Mouse (Mus musculus) R1 (cell line): ENCODE measurements at regions not wholly inside any gene's neighbourhood (a gene's known extent, or its start where the extent isn't known, plus 50 kb on each side); places are given as distances from the start of the nearest gene placed in this dataset.
A peak's percentile ranks its signal among the peaks of the same experiment; 100 is the strongest.

ENCODE experiments used
- DNase-seq: peaks from one replicate; pipeline ENCODE4 v3.0.0-alpha.2; 2018; ENCODE audit warnings: low read depth, low spot score

- no peak for DNase-seq
Observed at GRCm38 (mm10) chr5:47185868-47186267, 797.1 kb upstream of the Slit2 start.

DNA sequence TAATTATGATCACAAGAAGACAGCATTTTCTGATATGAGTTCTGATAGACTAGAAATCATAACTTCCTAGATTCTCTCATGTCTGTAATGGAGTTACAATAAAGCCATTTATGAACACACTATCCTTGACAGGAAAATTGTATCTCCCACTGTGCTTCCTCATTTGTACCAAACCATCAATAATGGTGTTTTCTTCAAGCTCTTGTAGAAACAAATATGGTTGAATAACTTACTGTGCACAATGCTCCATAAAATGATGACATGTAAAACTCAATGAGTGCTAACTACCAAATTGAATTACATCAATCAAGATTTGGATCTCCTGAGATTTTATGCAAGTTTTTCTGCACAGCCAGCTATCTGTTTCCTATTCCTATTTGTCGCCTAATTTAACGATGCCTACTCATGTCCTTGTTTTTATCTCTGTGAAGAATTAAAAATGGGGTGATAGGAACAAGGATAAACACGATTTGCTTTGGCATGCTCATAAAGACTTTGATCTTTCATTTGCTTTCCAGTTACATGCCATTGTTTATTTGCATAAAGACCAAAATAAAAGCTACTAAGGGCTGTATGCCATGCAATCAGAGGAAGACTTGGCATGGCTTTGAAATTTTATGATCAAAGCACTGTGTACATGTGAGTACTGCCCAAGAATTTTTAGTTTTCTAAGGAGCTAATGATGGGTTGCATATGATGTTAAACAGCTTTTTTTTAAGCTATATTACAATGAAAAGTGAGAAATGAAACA, 780.6 kb upstream of the Slit2 start:
- DNase-seq, result no peak

- no peak for DNase-seq
Observed at GRCm38 (mm10) chr5:47202915-47203296, 780.0 kb upstream of the Slit2 start.

- no peak for DNase-seq
Observed at GRCm38 (mm10) chr5:47210542-47210941, 772.4 kb upstream of the Slit2 start.

GRCm38 (mm10) chr5:47215421-47215820, 767.5 kb upstream of the Slit2 start:
- no peak for DNase-seq

DNA sequence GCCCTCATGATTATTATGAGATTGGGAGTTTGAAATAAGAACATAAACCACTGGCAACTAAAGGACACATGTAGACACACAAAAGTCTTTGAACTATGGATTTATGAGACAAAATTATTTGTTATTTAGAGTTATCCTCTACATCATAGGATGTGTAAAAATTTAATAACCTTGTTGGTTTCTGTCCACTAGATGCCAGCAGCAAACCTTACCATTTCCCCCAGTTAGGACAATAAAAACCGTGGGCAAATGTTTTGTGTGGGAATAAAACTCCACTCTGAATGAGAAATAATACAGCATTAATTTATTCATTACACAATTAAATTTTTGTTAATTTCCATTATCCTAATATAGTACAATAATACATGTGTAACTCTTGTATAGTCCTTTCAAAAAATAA, 757.7 kb upstream of the Slit2 start:
- DNase-seq, result no peak

DNA sequence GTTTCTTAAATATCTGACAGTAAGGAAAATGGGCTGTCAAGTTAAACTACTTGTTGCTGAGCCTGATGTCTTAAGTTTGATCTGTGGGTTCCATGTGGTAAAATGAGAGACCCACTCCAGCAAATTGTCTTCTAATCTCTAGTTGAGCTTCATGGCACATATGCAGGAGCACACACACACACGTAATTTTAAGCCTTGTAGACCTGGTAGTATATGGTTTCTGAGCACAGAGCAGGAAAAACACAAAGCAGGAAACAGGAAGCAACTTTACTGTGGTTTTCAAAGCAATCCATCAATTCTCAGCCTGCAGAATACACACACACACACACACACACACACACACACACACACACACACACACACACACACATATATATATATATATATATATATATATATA, 746.8 kb upstream of the Slit2 start:
- DNase-seq, result no peak

DNA sequence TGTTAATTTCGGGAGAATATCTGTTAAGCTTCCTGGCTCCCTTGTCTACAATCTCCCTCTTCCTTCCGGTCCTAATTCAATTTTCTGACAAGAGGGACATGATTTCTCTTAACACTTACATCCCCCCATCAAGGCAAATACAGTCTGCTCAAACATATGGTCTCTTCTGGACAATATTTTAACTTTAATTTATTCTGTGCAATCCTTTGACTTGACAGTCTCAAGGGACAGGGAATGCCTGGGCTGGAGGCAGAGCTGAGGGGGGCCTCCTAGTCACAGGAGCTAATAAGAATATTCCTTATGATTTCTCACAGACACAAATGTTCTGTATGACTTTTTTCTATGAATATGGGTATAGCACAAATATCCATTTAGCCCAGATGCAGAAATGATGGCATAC, 742.9 kb upstream of the Slit2 start:
- DNase-seq, result no peak

DNA sequence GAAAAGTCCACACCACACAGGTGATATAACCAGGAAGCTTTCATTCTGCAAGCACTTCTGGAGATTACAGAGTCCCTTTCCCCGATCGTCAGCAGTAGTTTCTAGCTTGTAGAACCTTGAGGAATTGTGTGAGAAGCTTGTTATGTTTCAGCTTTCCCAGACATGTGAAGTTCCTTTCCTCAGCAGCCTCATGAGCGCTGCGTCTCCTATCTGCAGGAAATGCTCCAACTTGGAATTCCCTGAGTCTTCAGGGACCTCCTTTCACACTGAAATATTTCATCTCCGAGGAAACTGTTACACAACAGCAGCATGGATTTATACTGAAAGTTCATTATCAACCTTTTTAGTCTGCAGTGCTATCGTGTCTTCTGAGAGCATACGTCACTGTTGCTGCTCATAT, 742.4 kb upstream of the Slit2 start:
- no peak for DNase-seq

DNA sequence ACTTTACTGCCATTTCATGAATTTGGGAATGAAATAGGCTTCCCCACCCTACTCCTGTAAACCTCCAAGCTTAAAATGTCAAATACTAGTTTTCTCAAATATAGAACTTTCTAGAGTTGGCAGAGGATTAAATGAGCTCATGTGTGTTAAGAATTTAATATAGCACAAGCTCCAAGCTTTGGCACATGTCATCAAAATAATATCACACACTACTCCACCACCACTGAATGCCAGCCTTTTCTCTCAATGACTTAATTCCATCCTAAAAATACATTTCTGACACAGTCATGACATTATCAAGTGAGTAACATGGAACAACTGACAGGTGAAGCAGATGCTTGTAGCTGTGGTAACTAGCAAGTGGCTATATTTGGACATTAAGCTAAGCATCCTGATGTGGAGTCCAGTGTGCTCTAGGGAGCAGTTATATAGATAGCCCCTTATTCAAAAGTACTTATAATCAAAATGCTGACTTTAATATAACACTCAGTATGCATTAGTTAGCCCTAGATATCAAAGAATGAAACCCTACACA, 728.0 kb upstream of the Slit2 start:
- DNase-seq, result no peak

- DNase-seq, result no peak
Observed at GRCm38 (mm10) chr5:47261658-47262411, 721.1 kb upstream of the Slit2 start.

- DNase-seq, result no peak
Observed at GRCm38 (mm10) chr5:47272642-47273041, 710.3 kb upstream of the Slit2 start.

DNA sequence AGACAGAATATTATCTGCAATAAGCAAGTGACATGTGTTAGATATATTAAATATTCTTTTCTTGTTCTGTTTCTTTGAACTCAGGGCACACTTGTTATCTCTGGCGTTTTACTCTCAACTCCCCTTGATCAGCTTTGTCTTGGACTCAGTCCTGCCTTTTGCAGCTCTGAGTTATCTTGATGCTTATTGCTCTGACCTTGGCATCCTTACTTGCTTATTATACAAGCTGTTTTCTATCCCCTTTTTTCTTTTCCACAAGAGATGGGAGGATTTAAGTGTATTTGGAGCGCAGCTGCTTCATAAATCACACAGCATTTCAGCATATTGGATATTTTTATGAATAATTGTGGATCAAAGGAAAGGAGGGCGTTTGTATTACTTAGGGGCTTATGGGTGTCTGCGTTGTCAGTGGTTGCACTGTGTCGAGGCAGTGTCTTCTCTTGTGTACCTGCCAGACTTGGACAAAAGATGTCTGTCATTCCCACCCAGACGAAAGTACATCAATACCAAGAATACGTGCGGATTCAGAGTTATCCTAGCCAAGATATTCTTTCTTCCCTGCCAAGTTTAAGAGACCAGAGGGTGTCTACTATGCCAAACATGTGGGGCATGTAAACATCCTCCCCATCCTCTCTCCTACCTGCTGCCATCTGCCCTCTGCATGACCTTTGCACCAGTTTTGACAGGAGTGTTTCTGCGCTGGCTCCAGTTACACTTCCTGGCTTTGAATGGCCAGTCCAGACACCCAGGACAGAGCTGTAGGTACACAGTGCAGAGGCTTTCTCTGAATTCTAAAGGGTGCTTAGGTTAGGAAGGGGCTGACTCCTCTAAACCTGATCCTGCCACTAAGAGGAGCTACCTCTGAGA, 709.3 kb upstream of the Slit2 start:
- peak; percentile 5 for DNase-seq

DNA sequence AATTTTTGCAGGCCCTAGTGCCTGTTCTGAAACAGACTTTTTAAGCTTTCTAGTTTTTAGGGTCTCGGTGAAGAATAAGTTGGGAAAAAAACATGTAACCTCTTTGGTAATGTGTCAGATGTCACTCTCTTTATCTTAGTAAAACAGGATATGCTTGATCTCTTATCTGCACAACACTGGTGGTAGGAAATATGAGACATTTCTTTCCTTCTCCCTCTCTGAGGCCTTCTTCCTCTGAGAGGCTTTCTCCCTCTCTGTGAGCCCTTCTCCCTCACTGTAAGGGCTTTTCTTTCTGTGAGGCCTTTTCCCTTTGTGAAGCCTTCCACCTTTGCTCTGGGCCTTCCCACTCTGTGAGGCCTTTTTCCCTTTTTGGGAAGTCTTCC, 708.7 kb upstream of the Slit2 start:
- no peak for DNase-seq

GRCm38 (mm10) chr5:47276231-47277195, 706.4 kb upstream of the Slit2 start:
- DNase-seq, result no peak

DNA sequence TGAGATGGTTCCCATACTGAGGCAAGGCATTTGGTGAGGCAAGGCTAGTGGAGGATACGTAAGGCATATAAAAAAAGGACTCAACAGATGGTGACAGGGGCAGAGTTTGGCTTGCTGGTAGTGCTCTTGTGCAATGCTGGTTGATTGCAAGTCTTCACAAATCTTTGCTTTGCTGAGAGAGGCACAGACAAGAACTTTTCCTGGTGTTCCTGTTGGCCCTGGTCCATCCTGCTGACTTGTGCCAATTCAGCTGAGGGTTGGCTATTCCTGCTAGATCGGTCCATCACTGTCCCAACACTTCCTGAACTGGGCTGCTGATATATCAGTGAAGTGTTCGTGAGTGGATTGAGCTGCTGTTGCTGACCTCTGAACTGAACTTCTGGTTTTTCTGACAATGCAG, 703.3 kb upstream of the Slit2 start:
- DNase-seq, result no peak

DNA sequence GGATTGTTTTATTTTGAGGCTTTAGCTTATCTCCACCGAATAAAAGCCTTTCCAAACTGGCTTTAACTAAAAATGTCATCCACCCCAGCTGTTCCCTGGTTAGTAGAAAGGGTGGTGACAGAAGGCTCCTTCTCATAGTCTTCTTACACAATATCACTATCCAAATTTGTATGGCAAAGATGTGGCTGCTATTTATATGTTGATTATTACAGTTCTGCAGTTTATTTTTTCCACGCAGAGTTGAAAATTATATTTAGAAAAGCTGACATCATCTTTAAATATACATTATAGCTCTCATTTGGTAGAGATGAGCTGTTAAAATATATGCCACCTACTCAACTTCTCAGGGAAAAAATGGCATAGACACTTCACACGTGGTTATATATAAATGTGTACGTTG, 683.3 kb upstream of the Slit2 start:
- no peak for DNase-seq

DNA sequence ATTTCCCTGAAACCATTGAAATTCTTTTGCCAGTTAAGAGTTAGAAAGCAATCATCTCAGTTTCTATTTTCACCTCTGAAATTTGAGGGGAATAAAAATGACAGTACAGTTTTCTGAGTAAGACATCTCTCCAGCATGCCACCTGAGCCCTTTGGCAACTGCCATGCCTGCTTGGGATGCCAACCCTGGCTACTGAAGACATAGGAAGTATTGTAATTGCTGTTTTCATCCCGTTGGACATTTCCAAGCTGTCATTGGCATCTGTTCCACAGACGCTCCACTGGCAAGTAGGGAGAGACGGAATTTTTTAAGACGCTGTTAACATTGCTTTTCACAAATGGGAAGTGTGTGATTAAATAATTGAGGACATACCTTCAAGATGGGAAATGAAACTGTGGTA, 665.4 kb upstream of the Slit2 start:
- no peak for DNase-seq

DNA sequence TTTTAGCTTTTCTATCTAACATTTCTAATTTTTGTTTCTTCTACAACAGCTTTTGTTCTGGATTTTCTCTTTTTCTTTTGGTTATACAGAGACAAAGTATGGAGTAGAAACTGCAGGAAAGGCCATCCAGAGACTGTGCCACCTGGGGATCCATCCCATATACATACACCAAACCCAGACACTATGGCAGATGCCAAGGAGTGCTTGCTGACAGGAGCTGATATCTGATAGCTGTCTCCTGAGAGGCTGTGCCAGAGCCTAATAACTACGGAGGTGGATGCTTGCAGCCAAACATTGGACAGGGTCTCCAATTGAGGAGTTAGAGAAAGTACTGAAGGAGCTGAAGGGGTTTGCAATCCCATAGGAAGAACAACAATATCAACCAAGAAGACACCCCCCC, 664.8 kb upstream of the Slit2 start:
- DNase-seq, result no peak

GRCm38 (mm10) chr5:47322511-47323167, 660.3 kb upstream of the Slit2 start:
- DNase-seq, result no peak
